Mouse (Mus musculus): ENCODE data around the gene Slc25a20. TPM values are rescaled to one million over a fixed set of nuclear protein-coding genes. Genes with fewer than 3 reads are reported as not detected.

Slc25a20 gene
- polyA plus RNA-seq (2012; rRNA removed; ENCODE audit: low replicate concordance), result 36.9 and 73.5 TPM in 2 replicates

DNA sequence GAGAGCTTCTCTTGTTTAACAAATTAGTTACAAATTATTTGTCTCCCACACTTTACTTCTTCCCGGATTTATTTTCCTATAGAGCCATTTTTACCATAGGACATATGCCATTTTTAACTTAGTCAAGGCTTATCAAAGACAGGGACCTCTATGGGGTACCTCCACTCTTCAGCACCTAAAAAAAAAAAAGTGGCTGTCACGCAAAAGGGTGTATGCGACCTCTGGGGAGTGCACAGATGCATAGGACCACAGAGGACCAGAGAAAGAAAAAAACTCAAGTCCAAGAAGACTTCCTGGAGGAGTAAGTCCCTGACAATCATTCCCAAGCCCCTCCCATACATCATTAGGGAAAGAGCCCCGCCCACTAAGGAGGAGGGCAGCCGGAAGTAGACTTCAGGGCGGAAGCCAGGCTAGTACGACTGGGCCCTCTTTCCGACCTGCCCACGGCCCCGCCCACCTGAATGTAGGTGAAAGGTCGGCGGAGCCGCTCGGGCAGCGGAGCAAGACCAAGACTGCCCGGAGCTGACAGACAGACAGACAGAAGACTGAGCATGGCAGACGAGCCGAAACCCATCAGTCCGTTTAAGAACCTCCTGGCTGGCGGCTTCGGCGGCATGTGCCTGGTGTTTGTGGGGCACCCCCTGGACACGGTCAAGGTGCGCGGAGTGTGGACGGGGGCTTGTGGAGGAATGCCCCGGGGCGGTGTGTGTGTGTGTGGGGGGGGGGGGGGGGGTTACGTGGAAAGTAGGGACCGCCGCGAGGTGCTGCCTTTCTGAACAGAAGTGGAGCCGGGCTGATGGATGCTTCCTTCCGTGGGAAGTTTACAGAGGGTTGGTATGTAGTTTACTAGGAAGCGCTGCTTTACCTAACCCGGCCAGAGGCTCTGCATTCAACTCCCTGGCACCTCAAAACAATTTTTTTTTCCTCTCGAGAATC, at the start of gene Slc25a20:
Slc25a20 (plus strand) TSS at position 412 of the 936 bp plus-strand sequence.

DNA sequence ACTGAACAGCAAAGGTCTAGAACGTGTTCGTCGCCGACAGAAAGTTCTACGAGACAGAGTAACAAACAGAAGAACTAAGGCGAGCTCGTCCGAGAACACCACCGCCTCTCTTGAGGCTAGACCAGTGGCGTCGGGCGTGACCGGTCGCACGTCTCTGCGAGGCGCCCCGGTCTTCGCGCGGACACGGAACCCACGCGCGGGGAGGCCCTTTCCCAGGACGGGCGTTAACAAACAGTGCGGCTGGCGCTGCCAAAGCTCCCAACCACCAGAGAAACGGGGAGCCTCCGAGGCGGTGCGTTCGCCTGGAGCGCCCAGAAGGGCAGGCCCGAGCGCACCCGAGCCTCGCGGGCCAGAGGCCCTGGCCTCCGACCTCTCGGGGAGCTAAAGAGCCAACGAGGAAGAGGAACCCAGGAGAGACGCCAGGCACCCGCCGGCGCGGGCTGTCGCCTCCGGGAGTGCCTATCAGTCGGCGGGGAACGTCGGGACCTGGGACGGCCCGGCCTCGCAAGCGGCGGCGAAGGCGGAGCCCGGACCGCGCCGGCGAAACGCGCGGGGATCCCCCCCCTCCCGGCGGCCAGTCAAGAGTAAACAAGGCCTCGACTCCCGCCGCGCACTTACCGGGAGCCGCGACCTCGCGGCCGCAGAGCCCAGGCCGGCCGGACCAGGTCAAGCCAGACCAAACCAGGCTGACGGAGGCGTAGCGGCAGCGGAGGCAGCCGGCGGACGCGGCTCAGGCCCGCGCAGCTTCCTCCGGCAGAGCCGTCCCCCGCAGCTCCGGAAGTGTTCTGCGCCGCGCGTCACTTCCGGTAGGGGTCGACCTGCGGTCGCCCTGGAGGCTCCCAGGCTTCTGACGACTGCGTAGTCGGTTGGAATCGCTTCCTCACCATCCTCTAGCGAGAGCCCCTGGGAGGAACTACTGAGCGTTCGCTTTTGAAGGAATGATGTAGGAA, 13.0 kb upstream of the Slc25a20 start, which contains the start of gene Arih2:
Arih2 (minus strand) TSS at position 776 of the 950 bp plus-strand sequence.

DNA sequence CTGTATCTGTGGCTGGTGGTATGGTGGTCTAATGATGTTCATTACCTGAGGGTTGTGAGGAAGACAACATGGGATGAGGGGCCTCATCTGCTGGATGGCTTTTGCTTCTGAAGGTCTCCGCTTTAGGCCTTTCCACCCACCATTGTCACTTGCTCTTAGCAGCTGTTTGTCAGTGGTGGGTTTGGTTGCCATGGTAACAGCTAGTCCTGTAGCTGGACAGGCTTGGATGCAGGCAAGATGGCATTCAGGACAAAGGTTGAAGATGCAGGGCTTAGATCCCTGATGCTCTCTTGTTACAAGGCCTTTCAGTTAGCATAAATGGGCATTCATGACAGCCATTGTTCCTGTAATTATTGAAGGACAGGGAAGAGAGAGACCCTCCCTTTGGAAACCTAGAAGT, 27.2 kb downstream of the Slc25a20 start, which contains the start of gene Prkar2a:
Prkar2a (plus strand) TSS at position 209 of the 400 bp plus-strand sequence.

Other genes starting within 250 kb of the Slc25a20 start
- gene Ccdc36, start 233.6 kb upstream of the Slc25a20 start, polyA plus RNA-seq (2012; rRNA removed; ENCODE audit: low replicate concordance), result 0.10 TPM in 1 of 2 replicates, not detected in the other
- gene BC048562, start 225.6 kb upstream of the Slc25a20 start, polyA plus RNA-seq (2012; rRNA removed; ENCODE audit: low replicate concordance), result not detected in 2 replicates
- gene Ccdc71, start 201.6 kb upstream of the Slc25a20 start, polyA plus RNA-seq (2012; rRNA removed; ENCODE audit: low replicate concordance), result 20.4 and 34.4 TPM in 2 replicates
- gene Klhdc8b, start 200.5 kb upstream of the Slc25a20 start, polyA plus RNA-seq (2012; rRNA removed; ENCODE audit: low replicate concordance), result 70.2 and 91.7 TPM in 2 replicates
- 223 and 264 TPM in 2 replicates for gene Lamb2, start 182.4 kb upstream of the Slc25a20 start, polyA plus RNA-seq (2012; rRNA removed; ENCODE audit: low replicate concordance)
- gene Usp19, start 171.5 kb upstream of the Slc25a20 start, polyA plus RNA-seq (2012; rRNA removed; ENCODE audit: low replicate concordance), result 179 and 216 TPM in 2 replicates
- 172 and 318 TPM in 2 replicates for gene Qars, start 154.4 kb upstream of the Slc25a20 start, polyA plus RNA-seq (2012; rRNA removed; ENCODE audit: low replicate concordance)
- 93.6 and 129 TPM in 2 replicates for gene Qrich1, start 145.3 kb upstream of the Slc25a20 start, polyA plus RNA-seq (2012; rRNA removed; ENCODE audit: low replicate concordance)
- gene Impdh2, start 101.8 kb upstream of the Slc25a20 start, polyA plus RNA-seq (2012; rRNA removed; ENCODE audit: low replicate concordance), result 48.0 and 173 TPM in 2 replicates
- gene Ndufaf3, start 94.7 kb upstream of the Slc25a20 start, polyA plus RNA-seq (2012; rRNA removed; ENCODE audit: low replicate concordance), result 38.3 and 48.7 TPM in 2 replicates
- 120 and 203 TPM in 2 replicates for gene Dalrd3, start 92.2 kb upstream of the Slc25a20 start, polyA plus RNA-seq (2012; rRNA removed; ENCODE audit: low replicate concordance)
- 41.1 and 162 TPM in 2 replicates for gene Wdr6, start 83.3 kb upstream of the Slc25a20 start, polyA plus RNA-seq (2012; rRNA removed; ENCODE audit: low replicate concordance)
- gene P4htm, start 64.4 kb upstream of the Slc25a20 start, polyA plus RNA-seq (2012; rRNA removed; ENCODE audit: low replicate concordance), result 5.3 and 35.1 TPM in 2 replicates
- 35.0 and 41.4 TPM in 2 replicates for gene Arih2, start 12.7 kb upstream of the Slc25a20 start, polyA plus RNA-seq (2012; rRNA removed; ENCODE audit: low replicate concordance)
- 15.6 and 32.7 TPM in 2 replicates for gene Prkar2a, start 27.2 kb downstream of the Slc25a20 start, polyA plus RNA-seq (2012; rRNA removed; ENCODE audit: low replicate concordance)
- 53.3 and 84.8 TPM in 2 replicates for gene Ip6k2, start 121.7 kb downstream of the Slc25a20 start, polyA plus RNA-seq (2012; rRNA removed; ENCODE audit: low replicate concordance)
- 25.4 and 31.7 TPM in 2 replicates for gene Nckipsd, start 146.3 kb downstream of the Slc25a20 start, polyA plus RNA-seq (2012; rRNA removed; ENCODE audit: low replicate concordance)
- 1.4 and 1.5 TPM in 2 replicates for gene Celsr3, start 164.2 kb downstream of the Slc25a20 start, polyA plus RNA-seq (2012; rRNA removed; ENCODE audit: low replicate concordance)
- 26.4 and 31.9 TPM in 2 replicates for gene Slc26a6, start 191.2 kb downstream of the Slc25a20 start, polyA plus RNA-seq (2012; rRNA removed; ENCODE audit: low replicate concordance)

Data from subcutaneous adipose tissue, adult 2 months (tissue).